Mouse (Mus musculus) G1E (cell line): ENCODE measurements around the gene Pqbp1.

Source experiments
- CTCF ChIP-seq: IDR thresholded peaks from 2 replicates; pipeline ENCODE4 v1.5.1; 2012; ENCODE audit warnings: low read depth, low read length, inconsistent platforms, mixed read lengths
- GATA1 ChIP-seq: IDR thresholded peaks from 2 replicates; pipeline ENCODE4 v1.6.1; 2012; ENCODE audit warnings: borderline replicate concordance, low read length, inconsistent platforms, mixed read lengths
- POLR2AphosphoS5 ChIP-seq: IDR thresholded peaks from 2 replicates; pipeline ENCODE4 v1.6.1; 2012; ENCODE audit warnings: low read depth, low read length, inconsistent platforms; ENCODE audit not compliant: insufficient replicate concordance

DNA sequence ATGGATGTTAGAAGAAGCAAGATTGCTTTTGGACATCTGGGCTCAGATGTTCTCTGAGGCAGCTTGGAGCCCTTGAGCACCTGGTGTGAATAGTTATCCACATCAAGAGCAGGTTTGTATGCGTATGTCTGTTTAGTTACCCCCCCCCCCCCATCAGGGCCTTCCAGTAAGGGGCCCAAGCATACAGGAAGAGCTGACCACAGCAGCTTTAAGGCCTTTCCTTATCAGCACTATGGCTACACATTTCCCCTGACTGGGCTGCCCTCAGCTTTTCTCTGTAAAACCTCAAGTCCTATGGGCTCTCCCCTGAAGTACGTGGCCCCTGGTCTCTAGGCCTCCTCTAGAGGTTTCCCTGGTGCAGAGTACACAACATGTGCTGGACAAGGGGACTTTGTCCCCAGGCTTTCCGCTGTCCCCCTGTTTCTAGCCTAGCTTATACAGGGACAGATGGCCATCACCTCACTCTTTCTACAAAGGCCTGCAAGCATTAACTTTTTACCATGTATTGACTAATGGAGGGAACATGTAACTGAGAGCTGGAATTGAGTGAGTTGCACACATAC lies 39.8 kb downstream of the Pqbp1 start:
- TF ChIP-seq CTCF (no peak), POLR2AphosphoS5 (no peak), GATA1 (no peak)
